Mouse (Mus musculus): ENCODE results near the gene Thbs1.

GRCm38 (mm10) chr2:118072811-118073372 lies 38.8 kb upstream of the Thbs1 start:
- TF ChIP-seq CTCF (IDR thresholded peaks at IDR 0.05) (no peak), EP300 (IDR thresholded peaks at IDR 0.05) (no peak)

Data from lung, postnatal 0 days (tissue).